Mouse (Mus musculus) MEL (cell line): ENCODE results near the gene Rin1. TPM values are rescaled to one million over a fixed set of nuclear protein-coding genes. Genes with fewer than 3 reads are reported as not detected.

Experiments used
- DNase-seq: peaks from one replicate; pipeline ENCODE4 v3.0.0; 2011; ENCODE audit warnings: low read depth, low spot score
- H3K27ac ChIP-seq: 2 replicates; pipeline ENCODE4 v1.5.1; 2012; ENCODE audit warnings: low read depth, mild to moderate bottlenecking, control low read depth, low read length, moderate library complexity; ENCODE audit not compliant: control insufficient read depth
- H3K27me3 ChIP-seq, 2 experiments: fragments of 150-350 bp in 1 of 2; sonication (generic) in 1 of 2; 2 replicates each; pipeline ENCODE4 v1.6.1; 2012; ENCODE audit warnings: low read length in 2 of 2, mild to moderate bottlenecking in 2 of 2, improper control_type of control experiment in 1 of 2, moderate library complexity in 1 of 2; ENCODE audit not compliant: insufficient read depth in 2 of 2, control insufficient read depth in 1 of 2
- H3K36me3 ChIP-seq, 2 experiments: 2 replicates each; pipeline ENCODE4 v1.6.1; 2012 to 2014; ENCODE audit warnings: low read length in 2 of 2, improper control_type of control experiment in 1 of 2, inconsistent platforms in 1 of 2, mild to moderate bottlenecking in 1 of 2; ENCODE audit not compliant: insufficient read depth in 2 of 2, control insufficient read depth in 1 of 2
- H3K4me1 ChIP-seq, 2 experiments: fragments of 150-350 bp in 1 of 2; sonication (generic) in 1 of 2; 2 replicates each; pipeline ENCODE4 v1.6.1; 2012; ENCODE audit warnings: low read length in 2 of 2, improper control_type of control experiment in 1 of 2, mild to moderate bottlenecking in 1 of 2; ENCODE audit not compliant: insufficient read depth in 2 of 2, control insufficient read depth in 1 of 2
- H3K4me3 ChIP-seq, 2 experiments: fragments of 150-350 bp in 1 of 2; sonication (generic) in 1 of 2; 2 replicates each; pipeline ENCODE4 v1.5.1; 2012; ENCODE audit warnings: low read depth in 2 of 2, low read length in 2 of 2, mild to moderate bottlenecking in 2 of 2, moderate library complexity in 2 of 2, control low read depth in 1 of 2, improper control_type of control experiment in 1 of 2; ENCODE audit not compliant: control insufficient read depth in 1 of 2, insufficient read depth in 1 of 2
- H3K79me2 ChIP-seq: 2 replicates; pipeline ENCODE4 v1.6.1; 2012; ENCODE audit warnings: mild to moderate bottlenecking, low read length, moderate library complexity; ENCODE audit not compliant: control insufficient read depth, poor library complexity, insufficient read depth
- H3K9ac ChIP-seq: 2 replicates; pipeline ENCODE4 v1.6.1; 2012; ENCODE audit warnings: low read depth, mild to moderate bottlenecking, control low read depth, low read length, moderate library complexity; ENCODE audit not compliant: control insufficient read depth, poor library complexity, severe bottlenecking
- H3K9me3 ChIP-seq: fragments of 150-350 bp; sonication (generic); replicated peaks from 2 replicates; pipeline ENCODE4 v1.6.1; 2012; ENCODE audit warnings: mild to moderate bottlenecking, low read length, improper control_type of control experiment, moderate library complexity; ENCODE audit not compliant: insufficient read depth
- CHD2 ChIP-seq: IDR thresholded peaks from 2 replicates; pipeline ENCODE4 v1.6.1; 2011; ENCODE audit warnings: low read length, improper control_type of control experiment
- CTCF ChIP-seq, 3 experiments: IDR thresholded peaks in 2 of 3; conservative IDR thresholded peaks in 1 of 3; 2 replicates each; pipeline ENCODE4 v1.5.1; 2011 to 2012; ENCODE audit warnings: low read length in 3 of 3, low read depth in 2 of 3, mild to moderate bottlenecking in 2 of 3, improper control_type of control experiment in 1 of 3, inconsistent platforms in 1 of 3, mixed read lengths in 1 of 3, moderate library complexity in 1 of 3; ENCODE audit not compliant: control insufficient read depth in 1 of 3, insufficient read depth in 1 of 3, poor library complexity in 1 of 3, severe bottlenecking in 1 of 3
- ELF1 ChIP-seq: IDR thresholded peaks from 2 replicates; pipeline ENCODE4 v1.6.1; 2014; ENCODE audit warnings: low read depth, mild to moderate bottlenecking, inconsistent platforms, low read length, improper control_type of control experiment, moderate library complexity
- EP300 ChIP-seq, 2 experiments: IDR thresholded peaks; 2 replicates each; pipeline ENCODE4 v1.6.1; 2011; ENCODE audit warnings: improper control_type of control experiment in 2 of 2, low read length in 2 of 2, low read depth in 1 of 2, mild to moderate bottlenecking in 1 of 2
- ETS1 ChIP-seq: IDR thresholded peaks from 2 replicates; pipeline ENCODE4 v1.6.1; 2012; ENCODE audit warnings: low read depth, mild to moderate bottlenecking, inconsistent platforms, low read length, improper control_type of control experiment, moderate library complexity
- GABPA ChIP-seq: IDR thresholded peaks from 2 replicates; pipeline ENCODE4 v1.6.1; 2012; ENCODE audit warnings: low read depth, mild to moderate bottlenecking, inconsistent platforms, low read length, improper control_type of control experiment, moderate library complexity
- GATA1 ChIP-seq: IDR thresholded peaks from 2 replicates; pipeline ENCODE4 v1.6.1; 2011; ENCODE audit warnings: low read depth, low read length, improper control_type of control experiment
- HCFC1 ChIP-seq: IDR thresholded peaks from 2 replicates; pipeline ENCODE4 v1.6.1; 2012; ENCODE audit warnings: low read depth, mild to moderate bottlenecking, inconsistent platforms, low read length, improper control_type of control experiment, moderate library complexity
- MAFK ChIP-seq: IDR thresholded peaks from 2 replicates; pipeline ENCODE4 v1.6.1; 2011; ENCODE audit warnings: low read depth, mild to moderate bottlenecking, low read length, improper control_type of control experiment, borderline replicate concordance
- MAX ChIP-seq: IDR thresholded peaks from 2 replicates; pipeline ENCODE4 v1.6.1; 2011; ENCODE audit warnings: low read length, improper control_type of control experiment
- MAZ ChIP-seq: IDR thresholded peaks from 2 replicates; pipeline ENCODE4 v1.6.1; 2012; ENCODE audit warnings: low read depth, mild to moderate bottlenecking, inconsistent platforms, low read length, improper control_type of control experiment
- MEF2A ChIP-seq: IDR thresholded peaks from 2 replicates; pipeline ENCODE4 v1.6.1; 2014; ENCODE audit warnings: low read depth, mild to moderate bottlenecking, inconsistent platforms, low read length, improper control_type of control experiment; ENCODE audit not compliant: poor library complexity, insufficient replicate concordance, severe bottlenecking; ENCODE audit errors: extremely low read depth
- MXI1 ChIP-seq: IDR thresholded peaks from 2 replicates; pipeline ENCODE4 v1.6.1; 2011; ENCODE audit warnings: mild to moderate bottlenecking, low read depth, low read length, improper control_type of control experiment
- MYC ChIP-seq: IDR thresholded peaks from 2 replicates; pipeline ENCODE4 v1.6.1; 2011; ENCODE audit warnings: low read depth, mild to moderate bottlenecking, low read length, improper control_type of control experiment, moderate library complexity
- NELFE ChIP-seq: IDR thresholded peaks from 2 replicates; pipeline ENCODE4 v1.6.1; 2011; ENCODE audit warnings: low read depth, low read length, improper control_type of control experiment
- POLR2AphosphoS2 ChIP-seq: IDR thresholded peaks from 2 replicates; pipeline ENCODE4 v1.6.1; 2011; ENCODE audit warnings: low read length, improper control_type of control experiment
- POLR2AphosphoS5 ChIP-seq: IDR thresholded peaks from 2 replicates; pipeline ENCODE4 v1.6.1; 2012; ENCODE audit warnings: low read depth, borderline replicate concordance, mild to moderate bottlenecking, inconsistent platforms, low read length, moderate library complexity, mixed read lengths
- RAD21 ChIP-seq: IDR thresholded peaks from 2 replicates; pipeline ENCODE4 v1.6.1; 2011; ENCODE audit warnings: mild to moderate bottlenecking, low read depth, low read length, improper control_type of control experiment
- SIN3A ChIP-seq: IDR thresholded peaks from 2 replicates; pipeline ENCODE4 v1.6.1; 2012; ENCODE audit warnings: low read length, improper control_type of control experiment, inconsistent platforms
- SMC3 ChIP-seq: IDR thresholded peaks from 2 replicates; pipeline ENCODE4 v1.6.1; 2011; ENCODE audit warnings: low read depth, low read length, improper control_type of control experiment
- USF2 ChIP-seq, 2 experiments: IDR thresholded peaks; 2 replicates each; pipeline ENCODE4 v1.6.1; 2011 to 2012; ENCODE audit warnings: improper control_type of control experiment in 2 of 2, low read length in 2 of 2, borderline replicate concordance in 1 of 2, inconsistent platforms in 1 of 2, low read depth in 1 of 2, mild to moderate bottlenecking in 1 of 2; ENCODE audit not compliant: insufficient read depth in 1 of 2
- ZC3H11A ChIP-seq: IDR thresholded peaks from 2 replicates; pipeline ENCODE4 v1.6.1; 2012; ENCODE audit warnings: low read depth, mild to moderate bottlenecking, inconsistent platforms, low read length, improper control_type of control experiment
- ZMIZ1 ChIP-seq: IDR thresholded peaks from 2 replicates; pipeline ENCODE4 v1.6.1; 2012; ENCODE audit warnings: low read depth, mild to moderate bottlenecking, inconsistent platforms, low read length, improper control_type of control experiment, moderate library complexity
- polyA plus RNA-seq, 2 experiments: library from polyadenylated mRNA; stranded (reverse) in 1 of 2; unstranded in 1 of 2; fragments of >175 nt in 1 of 2; fragments of >200 nt in 1 of 2; gene quantifications; 2 replicates each; pipeline versions ENCODE4 v1.2.1 to v1.2.4; 2012; ENCODE audit warnings: low replicate concordance in 2 of 2, low read depth in 1 of 2; ENCODE audit not compliant: insufficient read length in 2 of 2, insufficient read depth in 1 of 2, missing spikeins in 1 of 2
- total RNA-seq: library from RNA; depleted of rRNA; stranded (reverse); fragments of 300-350 nt; gene quantifications from 2 replicates; pipeline ENCODE4 v1.2.3, GENCODE M21; 2012; rRNA removed

Rin1 gene
- total RNA-seq (0.33 and 0.42 TPM in 2 replicates), polyA plus RNA-seq (1 to 10 TPM in 1 of 2 experiments, not detected in 1; 1.3 TPM)

GRCm38 (mm10) chr19:5050047-5050905 lies at the start of gene Rin1:
Rin1 (plus strand) TSS chr19:5050481.
- DNase-seq, result peak; percentile 51
- no peak within 1 kb of the TSS for H3K9ac ChIP-seq
- no peak within 1 kb of the TSS for H3K4me3 ChIP-seq

GRCm38 (mm10) chr19:5001666-5002406 lies 48.4 kb upstream of the Rin1 start:
- peak; percentile 77 for DNase-seq
- Histone ChIP-seq H3K27me3 (peaks cover 0 to 13% of the 10 kb centered on the region in 2 experiments), H3K4me3 (no peak overlapping the region), H3K4me1 (no peaks in the 10 kb centered on the region), H3K9ac (no peak overlapping the region), H3K79me2 (no peaks in the 10 kb centered on the region), H3K9me3 (no peaks in the 10 kb centered on the region), H3K27ac (no peak overlapping the region), H3K36me3 (no peaks in the 10 kb centered on the region)
- TF ChIP-seq SIN3A (no peak), CHD2 (no peak), USF2 (IDR thresholded peaks at IDR 0.05; ENCODE audit: borderline replicate concordance in 1 of 2, insufficient read depth in 1 of 2, low read depth in 1 of 2, low read length in 2 of 2) (no peak), ZC3H11A (peak; percentile 72), MXI1 (no peak), ELF1 (no peak), POLR2AphosphoS5 (no peak), GABPA (no peak), MAX (no peak), MAZ (no peak), NELFE (no peak), POLR2AphosphoS2 (no peak), ETS1 (no peak), MYC (no peak), HCFC1 (no peak), RAD21 (peak; percentile 84), EP300 (IDR thresholded peaks at IDR 0.05; ENCODE audit: low read depth in 1 of 2, low read length in 2 of 2) (no peak), MEF2A (no peak), GATA1 (0 out of 2 replicates have a peak, but pooled peaks have one; percentile 8), CTCF (IDR thresholded peaks at IDR 0.05 in 2 of 3, conservative IDR thresholded peaks at IDR 0.05 in 1 of 3; ENCODE audit: control insufficient read depth in 1 of 3, insufficient read depth in 1 of 3, low read depth in 2 of 3, low read length in 3 of 3, poor library complexity in 1 of 3, severe bottlenecking in 1 of 3) (peak; percentile 82 to 97 (median 86)), ZMIZ1 (no peak), MAFK (no peak), SMC3 (peak; percentile 88)

More at GRCm38 (mm10) chr19:5050047-5050905, at the start of gene Rin1:
- H3K36me3 ChIP-seq, result peaks cover 2 to 7% of the 10 kb centered on the region in 2 experiments; a peak in 3 of 4 replicates
- no peaks in the 10 kb centered on the region for H3K27me3 ChIP-seq
- peaks cover 7 to 14% of the 10 kb centered on the region in 2 experiments; a peak in 3 of 4 replicates for H3K4me1 ChIP-seq
- no peak within 1 kb of the TSS for H3K27ac ChIP-seq
- H3K9me3 ChIP-seq, result no peaks in the 10 kb centered on the region
- H3K79me2 ChIP-seq, result no peaks in the 10 kb centered on the region
- TF ChIP-seq CTCF (IDR thresholded peaks at IDR 0.05 in 2 of 3, conservative IDR thresholded peaks at IDR 0.05 in 1 of 3; ENCODE audit: control insufficient read depth in 1 of 3, insufficient read depth in 1 of 3, low read depth in 2 of 3, low read length in 3 of 3, poor library complexity in 1 of 3, severe bottlenecking in 1 of 3) (peak; percentile 38 to 60 (median 44)), POLR2AphosphoS2 (no peak)
- TF ChIP-seq, all 39 proteins: peak for 1
